Mouse (Mus musculus): ENCODE measurements around the gene Ube2a. TPM values are rescaled to one million over a fixed set of nuclear protein-coding genes. Genes with fewer than 3 reads are reported as not detected.
"Not testable (repeated sequence)": the region's sequence is repeated elsewhere in the genome, so short reads cannot be mapped to it uniquely, and the experiment has no call there.

Gene Ube2a
- polyA plus RNA-seq, 1 experiment = 206 TPM

DNA sequence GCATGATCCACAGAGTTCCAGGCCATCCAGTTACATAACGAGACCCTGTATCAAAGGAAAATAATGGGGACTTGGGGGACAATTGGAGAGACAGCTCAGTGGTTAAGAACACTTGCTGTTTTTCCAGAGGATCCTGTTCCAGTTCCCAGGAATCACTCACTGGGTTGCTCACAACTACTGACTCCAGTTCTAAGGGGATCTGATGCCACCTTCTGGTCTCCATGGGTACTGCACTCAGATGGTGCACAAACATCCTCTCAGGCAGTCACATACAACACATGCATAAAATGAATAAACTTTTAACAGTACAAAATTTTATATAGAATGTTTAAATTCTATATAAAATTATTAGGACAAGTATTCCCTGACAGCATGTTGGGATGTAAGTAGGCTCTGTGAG, 11.0 kb downstream of the Ube2a start:
- Histone ChIP-seq H3K4me3 (replicated peaks) (no peak overlapping the region), H3K36me3 (replicated peaks; ENCODE audit: low read length) (peaks cover 67% of the 10 kb centered on the region), H3K9me3 (peaks cover 4% of the 10 kb centered on the region; the same call in 1 of the 2 replicates), H3K27me3 (replicated peaks) (no peaks in the 10 kb centered on the region), H3K4me1 (no peaks in the 10 kb centered on the region)
- no peak for TF ChIP-seq FLI1 (IDR thresholded peaks at IDR 0.05; ENCODE audit: low read length)
- no peak for TF ChIP-seq GATA1 (IDR thresholded peaks at IDR 0.05; ENCODE audit: borderline replicate concordance, low read length)

GRCm38 (mm10) chrX:36898931-36899330, 25.2 kb downstream of the Ube2a start:
- not testable (repeated sequence) for H3K27me3 ChIP-seq (replicated peaks); H3K9me3 ChIP-seq; H3K4me1 ChIP-seq; H3K36me3 ChIP-seq (replicated peaks; ENCODE audit: low read length); H3K4me3 ChIP-seq (replicated peaks)

DNA sequence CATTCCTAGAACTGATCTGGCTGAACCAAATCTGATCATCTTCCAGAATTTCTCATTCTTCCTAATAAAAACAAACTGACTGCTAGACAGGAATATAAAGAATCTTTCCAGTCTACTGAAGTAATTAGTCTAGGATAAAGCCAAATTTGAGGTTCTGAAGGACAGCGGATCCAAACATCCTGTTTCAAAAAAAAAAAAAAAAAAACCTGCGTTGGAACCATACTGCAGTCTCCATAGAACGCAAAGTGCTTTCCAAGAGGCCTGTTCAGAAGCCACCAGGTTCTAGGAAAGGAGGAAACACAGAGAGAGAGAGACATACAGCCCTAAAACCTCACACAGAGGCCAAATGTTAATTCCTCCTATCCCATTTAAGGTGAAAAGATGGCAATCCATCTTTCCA, 28.0 kb downstream of the Ube2a start:
- TF ChIP-seq FLI1 (IDR thresholded peaks at IDR 0.05; ENCODE audit: low read length) (no peak), GATA1 (IDR thresholded peaks at IDR 0.05; ENCODE audit: borderline replicate concordance, low read length) (no peak)
- Histone ChIP-seq H3K4me3 (replicated peaks) (peak overlapping the region; percentile 93), H3K36me3 (replicated peaks; ENCODE audit: low read length) (no peaks in the 10 kb centered on the region), H3K4me1 (peaks cover 9% of the 10 kb centered on the region), H3K9me3 (0 out of 2 replicates have a peak, but pooled peaks cover 2% of the 10 kb centered on the region), H3K27me3 (replicated peaks) (no peaks in the 10 kb centered on the region)

- H3K27me3 ChIP-seq (replicated peaks) = no peaks in the 10 kb centered on the region
- H3K36me3 ChIP-seq (replicated peaks; ENCODE audit: low read length) = no peaks in the 10 kb centered on the region
- H3K4me3 ChIP-seq (replicated peaks) = peak within 1 kb of the TSS; percentile 93
- TF ChIP-seq GATA1 (IDR thresholded peaks at IDR 0.05; ENCODE audit: borderline replicate concordance, low read length) = no peak
- no peak for TF ChIP-seq FLI1 (IDR thresholded peaks at IDR 0.05; ENCODE audit: low read length)
- H3K9me3 ChIP-seq = 0 out of 2 replicates have a peak, but pooled peaks cover 2% of the 10 kb centered on the region
- H3K4me1 ChIP-seq = peaks cover 14% of the 10 kb centered on the region
Observed at GRCm38 (mm10) chrX:36902321-36903114, 28.8 kb downstream of the Ube2a start, which contains the start of gene Nkrf. TSS of gene Nkrf (minus strand) at chrX:36902899.

- H3K4me3 ChIP-seq (replicated peaks) = peak overlapping the region; percentile 93
- no peak for TF ChIP-seq FLI1 (IDR thresholded peaks at IDR 0.05; ENCODE audit: low read length)
- TF ChIP-seq GATA1 (IDR thresholded peaks at IDR 0.05; ENCODE audit: borderline replicate concordance, low read length) = no peak
- H3K36me3 ChIP-seq (replicated peaks; ENCODE audit: low read length) = no peaks in the 10 kb centered on the region
- no peaks in the 10 kb centered on the region for H3K27me3 ChIP-seq (replicated peaks)
- H3K9me3 ChIP-seq = 0 out of 2 replicates have a peak, but pooled peaks cover 2% of the 10 kb centered on the region
- peaks cover 17% of the 10 kb centered on the region for H3K4me1 ChIP-seq
Observed at GRCm38 (mm10) chrX:36903115-36903768, 29.5 kb downstream of the Ube2a start.

- Histone ChIP-seq H3K36me3 (replicated peaks; ENCODE audit: low read length) (no peaks in the 10 kb centered on the region), H3K4me3 (replicated peaks) (no peak overlapping the region), H3K9me3 (0 out of 2 replicates have a peak, but pooled peaks cover 2% of the 10 kb centered on the region), H3K27me3 (replicated peaks) (no peaks in the 10 kb centered on the region), H3K4me1 (peaks cover 17% of the 10 kb centered on the region)
- TF ChIP-seq FLI1 (IDR thresholded peaks at IDR 0.05; ENCODE audit: low read length) (no peak), GATA1 (IDR thresholded peaks at IDR 0.05; ENCODE audit: borderline replicate concordance, low read length) (no peak)
Observed at GRCm38 (mm10) chrX:36906539-36906938, 32.8 kb downstream of the Ube2a start.

DNA sequence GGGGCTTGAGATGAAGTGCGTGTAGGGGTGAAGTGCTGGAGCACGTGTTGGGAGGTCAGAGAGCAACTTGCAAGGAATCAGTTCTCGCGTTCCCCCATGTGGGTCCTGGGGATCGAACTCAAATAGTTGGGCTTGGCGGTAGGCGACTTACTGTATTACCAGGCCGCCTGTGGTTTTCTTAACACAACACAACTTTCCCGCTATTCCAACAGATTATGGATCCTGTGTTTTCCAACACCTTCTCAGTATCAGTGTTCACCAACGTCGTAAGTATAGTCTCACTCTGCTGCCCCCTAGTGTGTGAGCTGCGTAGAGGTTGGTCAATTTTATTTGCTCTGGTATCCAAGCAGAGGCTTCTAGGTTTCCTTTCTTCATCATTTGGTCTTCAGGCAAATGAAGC, 37.6 kb downstream of the Ube2a start:
- Histone ChIP-seq H3K27me3 (replicated peaks) (peaks cover 6% of the 10 kb centered on the region), H3K9me3 (no peaks in the 10 kb centered on the region)
- TF ChIP-seq FLI1 (IDR thresholded peaks at IDR 0.05; ENCODE audit: low read length) = no peak
- TF ChIP-seq GATA1 (IDR thresholded peaks at IDR 0.05; ENCODE audit: borderline replicate concordance, low read length) = no peak

GRCm38 (mm10) chrX:36917749-36918148, 44.0 kb downstream of the Ube2a start:
- Histone ChIP-seq H3K4me3 (replicated peaks) (no peak overlapping the region), H3K9me3 (no peaks in the 10 kb centered on the region), H3K4me1 (no peaks in the 10 kb centered on the region), H3K36me3 (replicated peaks; ENCODE audit: low read length) (no peaks in the 10 kb centered on the region), H3K27me3 (replicated peaks) (peaks cover 9% of the 10 kb centered on the region)
- TF ChIP-seq FLI1 (IDR thresholded peaks at IDR 0.05; ENCODE audit: low read length) (no peak), GATA1 (IDR thresholded peaks at IDR 0.05; ENCODE audit: borderline replicate concordance, low read length) (no peak)

More for the DNA sequence above, 37.6 kb downstream of the Ube2a start:
- H3K36me3 ChIP-seq (replicated peaks; ENCODE audit: low read length) = no peaks in the 10 kb centered on the region
- H3K4me3 ChIP-seq (replicated peaks) = no peak overlapping the region
- peaks cover 7% of the 10 kb centered on the region; the same call in 1 of the 2 replicates for H3K4me1 ChIP-seq

DNA sequence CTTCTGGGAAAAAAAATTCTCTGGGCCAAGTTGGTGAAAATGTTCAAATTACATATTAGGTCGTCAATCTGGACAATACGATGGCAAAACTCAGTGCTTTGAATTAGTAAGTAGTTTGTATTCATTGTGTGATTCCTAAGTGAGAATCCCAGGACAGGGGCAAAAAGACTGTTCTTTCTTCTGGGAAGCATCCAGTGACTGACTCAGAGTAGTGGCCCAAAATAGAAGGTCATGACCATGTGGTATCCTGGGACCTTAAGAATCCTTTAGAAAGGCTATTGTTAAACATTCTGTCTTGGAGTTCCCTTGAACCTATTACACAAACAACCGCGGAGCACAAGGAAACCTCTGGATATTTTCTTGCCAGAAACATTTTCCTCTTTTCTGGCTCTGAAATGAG, 47.6 kb downstream of the Ube2a start:
- Histone ChIP-seq H3K36me3 (replicated peaks; ENCODE audit: low read length) (no peaks in the 10 kb centered on the region), H3K4me1 (no peaks in the 10 kb centered on the region), H3K9me3 (no peaks in the 10 kb centered on the region), H3K4me3 (replicated peaks) (no peak overlapping the region), H3K27me3 (replicated peaks) (peaks cover 7% of the 10 kb centered on the region)
- TF ChIP-seq GATA1 (IDR thresholded peaks at IDR 0.05; ENCODE audit: borderline replicate concordance, low read length) (no peak), FLI1 (IDR thresholded peaks at IDR 0.05; ENCODE audit: low read length) (no peak)

DNA sequence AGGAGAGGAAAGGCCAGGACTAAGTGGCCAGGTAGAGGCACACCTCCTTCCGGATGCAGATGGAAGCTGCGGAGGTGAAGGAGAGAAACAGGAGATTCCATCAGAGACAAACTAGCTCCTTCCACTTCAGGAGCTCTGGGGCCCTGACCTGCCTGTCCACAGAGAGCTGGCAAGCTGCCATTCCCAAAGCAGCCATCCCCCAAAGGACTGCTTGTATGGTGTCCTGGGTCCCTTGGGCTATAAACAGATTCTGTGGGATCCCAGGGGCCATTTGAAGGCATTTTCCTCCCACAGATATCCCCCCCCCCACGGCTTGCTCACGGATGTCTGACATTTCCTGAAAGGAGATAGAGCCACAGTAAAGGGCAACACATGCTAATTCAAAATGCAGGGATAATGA, 55.1 kb downstream of the Ube2a start:
- Histone ChIP-seq H3K4me3 (replicated peaks) (no peak overlapping the region), H3K4me1 (peaks cover 9% of the 10 kb centered on the region), H3K36me3 (replicated peaks; ENCODE audit: low read length) (no peaks in the 10 kb centered on the region), H3K9me3 (no peaks in the 10 kb centered on the region), H3K27me3 (replicated peaks) (peaks cover 7% of the 10 kb centered on the region)
- no peak for TF ChIP-seq FLI1 (IDR thresholded peaks at IDR 0.05; ENCODE audit: low read length)
- TF ChIP-seq GATA1 (IDR thresholded peaks at IDR 0.05; ENCODE audit: borderline replicate concordance, low read length) = no peak
